Mouse (Mus musculus) olfactory bulb, adult 2 months (tissue): Measurements from ENCODE around the gene Serpine1.

Experiments
- CTCF ChIP-seq: fragments of 200-500 bp; IDR thresholded peaks from 2 replicates; pipeline ENCODE4 v1.5.1; 2012; ENCODE audit warnings: low read depth, mild to moderate bottlenecking, low read length, moderate library complexity; ENCODE audit not compliant: insufficient read depth
- POLR2A ChIP-seq: fragments of 200-500 bp; IDR thresholded peaks from 2 replicates; pipeline ENCODE4 v1.6.1; 2012; ENCODE audit warnings: mild to moderate bottlenecking, low read depth, low read length, moderate library complexity; ENCODE audit not compliant: insufficient read depth

DNA sequence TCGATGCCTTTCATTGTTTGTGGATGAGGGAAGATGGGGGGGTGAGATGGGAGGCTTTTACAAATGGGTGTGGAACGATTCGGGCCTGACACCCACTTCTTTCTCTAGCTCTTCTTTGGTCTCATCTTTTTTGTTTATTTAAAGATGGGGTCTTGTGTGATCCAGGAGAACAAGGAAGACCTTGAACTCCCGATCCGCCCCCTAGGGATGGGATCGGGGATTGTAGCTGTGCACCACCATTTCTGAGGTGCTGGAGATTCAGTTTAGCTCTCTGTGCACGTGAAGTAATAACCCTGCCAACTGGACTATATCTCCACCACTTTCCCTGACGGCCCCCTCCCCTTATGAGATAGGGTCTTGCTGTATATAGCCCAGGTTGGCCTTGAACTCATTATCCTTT is 6.1 kb downstream of the Serpine1 start:
- TF ChIP-seq POLR2A (no peak), CTCF (no peak)
